Comparison of ENCODE assay signal across 7 mouse cellular contexts in the genomic region with DNA sequence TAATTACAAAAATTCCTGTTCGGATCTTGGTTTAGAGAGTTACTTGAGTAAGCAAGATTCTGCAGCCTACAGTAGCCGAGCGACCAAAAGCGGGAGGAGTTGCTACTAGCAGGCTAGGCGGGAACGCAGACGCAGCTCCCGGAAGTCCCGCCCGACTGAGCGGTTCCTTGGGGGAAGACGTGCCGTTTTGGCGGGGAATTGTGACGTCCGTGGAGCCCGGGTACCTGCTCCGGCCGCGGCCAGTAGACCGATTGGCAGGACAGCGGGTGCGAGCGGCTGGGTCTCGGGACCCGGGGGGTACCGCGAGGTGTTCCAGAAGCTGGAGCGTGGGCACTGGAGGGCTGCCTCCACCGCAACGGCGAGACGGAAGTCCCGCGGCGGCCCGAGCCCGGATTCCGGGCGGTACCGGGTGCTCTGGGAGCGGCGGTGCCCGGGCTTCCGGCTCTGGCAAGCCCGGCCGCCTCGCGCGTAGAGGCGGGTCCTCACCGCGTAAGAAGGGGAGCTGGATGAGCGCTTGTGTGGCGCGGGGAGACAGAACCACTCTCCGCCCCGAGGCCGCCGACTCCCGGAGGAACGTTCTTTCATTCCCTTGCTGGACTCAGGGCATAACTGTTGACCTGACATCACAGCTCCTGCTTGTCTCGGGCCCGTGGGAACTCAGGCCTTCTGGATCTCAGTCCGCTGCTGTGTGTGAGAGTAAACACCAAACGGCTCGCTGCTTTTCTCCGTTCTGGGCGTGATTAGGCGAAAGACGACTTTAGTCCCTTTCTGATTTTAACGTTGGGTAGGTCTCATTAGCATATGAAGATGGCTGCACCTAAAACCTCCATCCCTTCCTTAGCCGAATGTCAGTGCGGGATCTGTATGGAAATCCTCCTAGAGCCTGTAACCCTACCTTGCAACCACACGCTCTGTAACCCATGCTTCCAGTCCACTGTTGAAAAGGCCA. TPM values are rescaled to one million over a fixed set of nuclear protein-coding genes. Genes with fewer than 3 reads are reported as not detected.
DNase-seq lines count a peak whose midpoint lies in the region; ATAC-seq and TF ChIP-seq lines count a peak whose summit lies in the region.

A gene (plus strand): TSS at position 152 of the 949 bp plus-strand sequence.

- TF ChIP-seq POLR2A in small intestine, adult 2 months (IDR thresholded peaks at IDR 0.05; ENCODE audit: low read depth, low read length) = peak; percentile 68

- no peaks in the 10 kb centered on the region; the same call in 1 of the 2 replicates for H3K4me1 ChIP-seq in intestine, postnatal 0 days (replicated peaks; ENCODE audit: control insufficient read depth, insufficient read depth, low read length)
- H3K4me1 ChIP-seq in midbrain, embryonic 12.5 days = peaks cover 28% of the 10 kb centered on the region
- H3K4me1 ChIP-seq in small intestine, adult 2 months (ENCODE audit: control insufficient read depth, insufficient read depth, insufficient read length, low read length) = no peaks in the 10 kb centered on the region; the same call in 1 of the 2 replicates

- under 1% methylated on average over 75 of the region's 75 CpGs for WGBS in intestine, postnatal 0 days
- WGBS in midbrain, embryonic 12.5 days = under 1% methylated on average over 75 of the region's 75 CpGs
- WGBS in small intestine, adult 2 months = under 1% methylated on average over 73 of the region's 75 CpGs

- no peaks in the 10 kb centered on the region for H3K36me3 ChIP-seq in intestine, postnatal 0 days (ENCODE audit: control insufficient read depth, insufficient read depth)
- peaks cover 13% of the 10 kb centered on the region for H3K36me3 ChIP-seq in midbrain, embryonic 12.5 days
- H3K36me3 ChIP-seq in small intestine, adult 2 months (ENCODE audit: control insufficient read depth, insufficient read depth, low read length) = 0 out of 2 replicates have a peak, but pooled peaks cover 1% of the 10 kb centered on the region

- peak within 1 kb of the TSS; percentile 98 for H3K27ac ChIP-seq in intestine, postnatal 0 days (ENCODE audit: low read depth, low read length)
- peak within 1 kb of the TSS; percentile 94 for H3K27ac ChIP-seq in midbrain, embryonic 12.5 days (replicated peaks)
- H3K27ac ChIP-seq in small intestine, adult 2 months (ENCODE audit: insufficient read depth, low read depth, low read length) = peak within 1 kb of the TSS; percentile 92

- intact Hi-C loops in left cerebral cortex, postnatal 4 days (cut with DNase I) = no loop called here

- H3K27me3 ChIP-seq in intestine, postnatal 0 days (replicated peaks; ENCODE audit: control insufficient read depth, insufficient read depth, low read length) = no peaks in the 10 kb centered on the region
- no peaks in the 10 kb centered on the region for H3K27me3 ChIP-seq in midbrain, embryonic 12.5 days
- no peaks in the 10 kb centered on the region for H3K27me3 ChIP-seq in small intestine, adult 2 months (ENCODE audit: control insufficient read depth, insufficient read depth, low read length)

- TF ChIP-seq CTCF in intestine, postnatal 0 days (IDR thresholded peaks at IDR 0.05; ENCODE audit: low read depth) = no peak
- TF ChIP-seq CTCF in small intestine, adult 2 months (IDR thresholded peaks at IDR 0.05; ENCODE audit: extremely low read depth, insufficient read length, insufficient replicate concordance, low read depth, low read length) = no peak

- peak within 1 kb of the TSS; percentile 89 for H3K9ac ChIP-seq in intestine, postnatal 0 days (ENCODE audit: low read depth, low read length)
- peak within 1 kb of the TSS; percentile 85 for H3K9ac ChIP-seq in midbrain, embryonic 12.5 days (replicated peaks)

- H3K9me3 ChIP-seq in intestine, postnatal 0 days (ENCODE audit: control insufficient read depth) = no peaks in the 10 kb centered on the region
- H3K9me3 ChIP-seq in midbrain, embryonic 12.5 days = no peaks in the 10 kb centered on the region

- peak within 1 kb of the TSS; percentile 92 for H3K4me3 ChIP-seq in intestine, postnatal 0 days (ENCODE audit: low read depth, low read length)
- H3K4me3 ChIP-seq in midbrain, embryonic 12.5 days = peak within 1 kb of the TSS; percentile 89
- peak within 1 kb of the TSS; percentile 71 for H3K4me3 ChIP-seq in small intestine, adult 2 months (ENCODE audit: low read depth, low read length)

- peak within 1 kb of the TSS; percentile 74 for H3K4me2 ChIP-seq in intestine, postnatal 0 days (replicated peaks; ENCODE audit: low read depth)
- H3K4me2 ChIP-seq in midbrain, embryonic 12.5 days (replicated peaks) = peak within 1 kb of the TSS; percentile 71

- peak; percentile 89 for ATAC-seq in intestine, postnatal 0 days
- ATAC-seq in midbrain, embryonic 12.5 days (ENCODE audit: low FRiP score, low read depth) = peak; percentile 89

- peak; percentile 95 for DNase-seq in adrenal gland, adult 2 months
- DNase-seq in embryo, embryonic 11.5 days (ENCODE audit: low read depth, low spot score) = peak; percentile 80
- peak; percentile 71 to 90 for DNase-seq in gastrocnemius, postnatal 4 days (ENCODE audit: low spot score in 2 of 2)
- peak; percentile 89 for DNase-seq in left cerebral cortex, postnatal 4 days

RNA-seq across cellular contexts. Expression of the gene that starts here (rescaled TPM):
- total RNA-seq in adrenal gland, adult 2 months (2021) = 10 to 100 TPM; 20.4 to 24.8 TPM
- polyA plus RNA-seq in adrenal gland, adult 2 months (2012; rRNA removed) = 9.2 and 11.3 TPM in 2 replicates
- 10 to 100 TPM; 15.0 to 16.1 TPM for total RNA-seq in gastrocnemius, postnatal 4 days (2021)
- polyA plus RNA-seq in intestine, postnatal 0 days (2015; fragmentation: Nextera tagmentation; extraction: Ambion mirVana) = 11.9 and 14.2 TPM in 2 replicates
- total RNA-seq in left cerebral cortex, postnatal 4 days (2021) = 10 to 100 TPM; 34.4 to 34.6 TPM
- polyA plus RNA-seq in midbrain, embryonic 12.5 days (2016; fragmentation: Nextera tagmentation; extraction: Ambion mirVana) = 37.4 and 41.0 TPM in 2 replicates
- 3.6 and 5.5 TPM in 2 replicates for polyA plus RNA-seq in small intestine, adult 2 months (2012; rRNA removed)

Comparison
In these comparisons a context has a peak if more than half of its experiments do, and no peak if none do; other contexts are left out.
1. Peak in every context shown above with its lines: DNase-seq, ATAC-seq, H3K4me3 ChIP-seq and H3K27ac ChIP-seq.